Mouse (Mus musculus) bone marrow macrophage, adult 2 months (primary cell): ENCODE data around the gene Pxn. TPM values are rescaled to one million over a fixed set of nuclear protein-coding genes. Genes with fewer than 3 reads are reported as not detected.
"Not testable (repeated sequence)": the region's sequence is repeated elsewhere in the genome, so short reads cannot be mapped to it uniquely, and the experiment has no call there.

ENCODE experiments used
- H3K27ac ChIP-seq: 2 replicates; pipeline ENCODE4 v1.5.1; 2012; ENCODE audit warnings: low read depth, low read length; ENCODE audit not compliant: insufficient read depth
- H3K4me1 ChIP-seq: 2 replicates; pipeline ENCODE4 v1.6.1; 2012; ENCODE audit warnings: low read length; ENCODE audit not compliant: control insufficient read depth, insufficient read depth
- H3K4me3 ChIP-seq: 2 replicates; pipeline ENCODE4 v1.5.1; 2012; ENCODE audit warnings: mild to moderate bottlenecking, low read length, moderate library complexity; ENCODE audit not compliant: insufficient read depth
- CTCF ChIP-seq: IDR thresholded peaks from 2 replicates; pipeline ENCODE4 v1.5.1; 2012; ENCODE audit warnings: low read depth, mild to moderate bottlenecking, low read length, moderate library complexity
- POLR2A ChIP-seq: IDR thresholded peaks from 2 replicates; pipeline ENCODE4 v1.6.1; 2012; ENCODE audit warnings: mild to moderate bottlenecking, low read depth, low read length, borderline replicate concordance
- polyA plus RNA-seq: library from polyadenylated mRNA; stranded (reverse); fragments of >200 nt; gene quantifications from 2 replicates; pipeline ENCODE4 v1.2.4, GENCODE M21; 2012; ENCODE audit not compliant: missing spikeins, insufficient read depth, insufficient read length

Gene Pxn
- polyA plus RNA-seq, 1 experiment, result 121 TPM

GRCm38 (mm10) chr5:115569721-115570120 lies 63.2 kb downstream of the Pxn start:
- Histone ChIP-seq H3K4me1 (peaks cover 33% of the 10 kb centered on the region), H3K4me3 (no peak overlapping the region), H3K27ac (no peak overlapping the region)
- TF ChIP-seq POLR2A, result no peak
- no peak for TF ChIP-seq CTCF

DNA sequence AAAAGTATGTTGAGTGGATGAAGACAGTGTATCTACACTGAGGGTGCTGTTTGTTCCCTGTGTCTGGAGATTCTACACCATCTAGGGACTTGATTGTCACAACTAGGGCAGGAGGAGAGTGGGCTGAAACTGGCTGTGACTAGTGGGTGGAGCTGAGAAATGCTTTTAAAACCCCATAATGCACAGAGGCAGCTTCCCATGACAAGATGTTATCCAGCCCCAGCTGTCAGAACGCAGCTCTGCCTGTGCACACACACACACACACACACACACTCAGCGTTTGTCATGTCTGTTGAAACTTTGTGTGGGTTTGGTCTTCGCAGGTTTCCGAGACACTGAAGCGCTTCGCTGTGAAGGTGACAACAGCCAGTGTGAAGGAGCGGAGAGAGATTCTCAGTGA lies 64.6 kb downstream of the Pxn start:
- no peak overlapping the region for H3K4me3 ChIP-seq
- H3K4me1 ChIP-seq, result peaks cover 38% of the 10 kb centered on the region
- TF ChIP-seq CTCF (no peak), POLR2A (no peak)
- no peak overlapping the region for H3K27ac ChIP-seq

GRCm38 (mm10) chr5:115572679-115573535 lies 66.4 kb downstream of the Pxn start:
- TF ChIP-seq POLR2A (no peak), CTCF (no peak)
- peaks cover 33% of the 10 kb centered on the region for H3K4me1 ChIP-seq
- no peak overlapping the region for H3K4me3 ChIP-seq
- peak overlapping the region; percentile 63 for H3K27ac ChIP-seq

GRCm38 (mm10) chr5:115574992-115575391 lies 68.5 kb downstream of the Pxn start:
- Histone ChIP-seq H3K27ac (peak overlapping the region; percentile 48), H3K4me3 (no peak overlapping the region)
- TF ChIP-seq CTCF, result no peak
- TF ChIP-seq POLR2A, result no peak

GRCm38 (mm10) chr5:115577686-115578085 lies 71.2 kb downstream of the Pxn start:
- H3K4me3 ChIP-seq, H3K27ac ChIP-seq: not testable (repeated sequence)
- peaks cover 23% of the 10 kb centered on the region for H3K4me1 ChIP-seq

More at GRCm38 (mm10) chr5:115574992-115575391, 68.5 kb downstream of the Pxn start:
- H3K4me1 ChIP-seq, result peaks cover 28% of the 10 kb centered on the region

DNA sequence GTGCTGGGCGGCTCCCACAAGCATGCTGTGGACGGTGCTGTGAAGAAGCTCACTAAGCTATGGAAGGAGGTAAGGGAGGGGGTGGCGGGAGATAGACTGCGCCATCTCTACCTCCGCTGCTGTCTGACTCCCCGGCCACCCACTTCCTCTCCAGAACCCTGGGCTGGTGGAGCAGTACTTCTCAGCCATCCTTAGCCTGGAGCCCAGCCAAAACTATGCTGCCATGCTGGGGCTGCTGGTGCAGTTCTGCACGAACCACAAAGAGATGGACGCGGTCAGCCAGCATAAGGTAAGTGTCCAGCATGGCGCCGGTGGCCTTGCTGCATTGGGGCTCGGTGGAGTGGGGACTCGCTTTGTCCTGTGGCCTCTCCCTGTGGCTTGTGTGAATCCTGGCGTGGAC lies 72.4 kb downstream of the Pxn start:
- TF ChIP-seq POLR2A (no peak), CTCF (no peak)
- H3K27ac ChIP-seq, result no peak overlapping the region
- no peak overlapping the region for H3K4me3 ChIP-seq
- H3K4me1 ChIP-seq, result peaks cover 14% of the 10 kb centered on the region

- TF ChIP-seq CTCF (no peak), POLR2A (no peak)
- no peak overlapping the region for H3K27ac ChIP-seq
- no peak overlapping the region for H3K4me3 ChIP-seq
- peaks cover 9% of the 10 kb centered on the region for H3K4me1 ChIP-seq
Measured at GRCm38 (mm10) chr5:115579363-115579762, 72.9 kb downstream of the Pxn start.

DNA sequence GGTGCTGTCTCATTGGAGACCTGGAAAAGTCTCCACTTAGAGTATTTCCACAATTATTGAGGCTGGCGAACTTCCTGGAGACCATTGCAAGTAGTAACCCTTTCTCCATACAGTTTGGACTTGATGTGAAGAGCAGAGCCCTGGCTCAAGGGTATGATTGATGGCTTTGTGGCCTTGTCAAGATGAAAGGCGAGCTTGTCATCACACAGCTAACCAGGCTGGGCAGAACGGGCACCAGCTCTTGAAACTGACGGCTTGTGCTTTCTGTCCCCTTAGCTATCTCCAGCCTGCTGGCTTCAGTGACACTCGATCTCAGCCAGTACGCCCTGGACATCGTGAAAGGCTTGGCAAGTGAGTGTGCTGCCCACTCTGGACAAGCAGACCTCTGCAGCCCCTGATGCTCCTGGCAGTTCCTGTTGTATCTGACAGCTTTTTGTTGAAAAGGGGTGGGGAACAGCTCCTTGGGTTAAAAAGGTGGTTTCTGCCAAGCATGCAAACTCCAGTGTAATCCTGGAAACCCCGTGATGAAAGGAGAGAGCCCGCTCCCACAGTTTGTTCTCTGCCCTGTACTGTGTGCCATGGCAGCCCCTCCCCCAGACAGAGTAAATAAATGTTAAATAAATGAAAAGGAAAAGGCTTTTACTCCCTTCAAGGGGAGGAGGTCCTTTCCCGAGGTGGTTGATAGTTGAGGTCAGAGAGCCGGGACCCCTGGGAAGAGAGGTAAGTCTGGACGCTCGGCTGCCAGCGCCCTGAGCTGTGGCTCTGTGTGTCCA lies 73.9 kb downstream of the Pxn start:
- no peak overlapping the region for H3K4me3 ChIP-seq
- H3K4me1 ChIP-seq, result 0 out of 2 replicates have a peak, but pooled peaks cover under 1% of the 10 kb centered on the region
- TF ChIP-seq POLR2A (no peak), CTCF (no peak)
- no peak overlapping the region for H3K27ac ChIP-seq

GRCm38 (mm10) chr5:115581662-115582061 lies 75.2 kb downstream of the Pxn start:
- no peak overlapping the region for H3K27ac ChIP-seq
- no peaks in the 10 kb centered on the region for H3K4me1 ChIP-seq
- TF ChIP-seq CTCF, result no peak
- TF ChIP-seq POLR2A, result no peak
- H3K4me3 ChIP-seq, result no peak overlapping the region

GRCm38 (mm10) chr5:115585616-115586015 lies 79.1 kb downstream of the Pxn start:
- Histone ChIP-seq H3K4me3 (no peak overlapping the region), H3K4me1 (no peaks in the 10 kb centered on the region), H3K27ac (no peak overlapping the region)
- TF ChIP-seq POLR2A (no peak), CTCF (no peak)
